Mouse (Mus musculus) frontal cortex, adult (tissue): ENCODE results near the gene Zfp672.
"Not testable (repeated sequence)": the region's sequence is repeated elsewhere in the genome, so short reads cannot be mapped to it uniquely, and the experiment has no call there.

Experiments
- ATAC-seq: cut with Nextera tagmentation; 2 replicates; pipeline ENCODE4 v1.9.2; 2017; ENCODE audit warnings: mild to moderate bottlenecking, moderate library complexity, mixed read lengths; ENCODE audit not compliant: low TSS enrichment

The Zfp672 gene

GRCm38 (mm10) chr11:58324614-58325229, 5.4 kb downstream of the Zfp672 start:
- ATAC-seq = no peak

- peak; percentile 6; the same call in 1 of the 2 replicates for ATAC-seq
These were observed 6.4 kb downstream of the Zfp672 start for GRCm38 (mm10) chr11:58323570-58324340.

- peak; percentile 90 for ATAC-seq
These were observed 7.1 kb downstream of the Zfp672 start for GRCm38 (mm10) chr11:58322824-58323569.

DNA sequence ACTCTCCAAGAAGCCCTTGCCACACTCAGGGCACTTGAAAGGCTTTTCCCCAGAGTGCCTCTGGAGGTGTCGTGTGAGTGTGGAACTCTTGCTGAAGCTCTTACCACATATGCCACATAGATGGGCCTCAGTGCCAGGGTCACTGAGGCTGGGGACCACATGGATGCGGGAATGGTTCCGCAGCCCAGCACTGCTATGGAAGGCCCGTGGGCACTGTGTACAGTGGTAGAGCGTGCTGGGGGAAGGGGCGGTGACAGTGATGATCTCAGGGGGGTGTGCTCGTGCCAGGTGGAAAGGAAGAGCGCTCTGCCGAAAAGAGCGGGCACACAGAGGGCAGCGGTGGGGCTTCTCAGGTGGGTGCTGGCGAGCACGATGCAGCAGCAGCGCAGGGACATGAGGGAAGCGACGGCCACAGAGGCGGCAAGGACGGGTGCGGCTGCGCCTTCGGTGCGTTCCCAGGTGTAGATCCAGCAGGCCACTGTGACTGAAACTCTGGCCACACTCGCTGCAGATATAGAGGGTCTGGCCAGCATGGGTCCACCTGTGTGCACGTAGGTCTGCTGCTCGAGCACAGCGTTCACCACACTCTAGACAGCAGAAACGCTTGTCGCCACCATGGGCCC, 13.3 kb downstream of the Zfp672 start:
- no peak for ATAC-seq

GRCm38 (mm10) chr11:58316344-58316743, 13.8 kb downstream of the Zfp672 start:
- no peak for ATAC-seq

- no peak for ATAC-seq
These were observed 14.5 kb downstream of the Zfp672 start for GRCm38 (mm10) chr11:58315536-58316168.

GRCm38 (mm10) chr11:58314069-58314468, 16.1 kb downstream of the Zfp672 start:
- ATAC-seq = peak; percentile 45; the same call in 1 of the 2 replicates

GRCm38 (mm10) chr11:58308661-58309060, 21.5 kb downstream of the Zfp672 start:
- no peak for ATAC-seq

DNA sequence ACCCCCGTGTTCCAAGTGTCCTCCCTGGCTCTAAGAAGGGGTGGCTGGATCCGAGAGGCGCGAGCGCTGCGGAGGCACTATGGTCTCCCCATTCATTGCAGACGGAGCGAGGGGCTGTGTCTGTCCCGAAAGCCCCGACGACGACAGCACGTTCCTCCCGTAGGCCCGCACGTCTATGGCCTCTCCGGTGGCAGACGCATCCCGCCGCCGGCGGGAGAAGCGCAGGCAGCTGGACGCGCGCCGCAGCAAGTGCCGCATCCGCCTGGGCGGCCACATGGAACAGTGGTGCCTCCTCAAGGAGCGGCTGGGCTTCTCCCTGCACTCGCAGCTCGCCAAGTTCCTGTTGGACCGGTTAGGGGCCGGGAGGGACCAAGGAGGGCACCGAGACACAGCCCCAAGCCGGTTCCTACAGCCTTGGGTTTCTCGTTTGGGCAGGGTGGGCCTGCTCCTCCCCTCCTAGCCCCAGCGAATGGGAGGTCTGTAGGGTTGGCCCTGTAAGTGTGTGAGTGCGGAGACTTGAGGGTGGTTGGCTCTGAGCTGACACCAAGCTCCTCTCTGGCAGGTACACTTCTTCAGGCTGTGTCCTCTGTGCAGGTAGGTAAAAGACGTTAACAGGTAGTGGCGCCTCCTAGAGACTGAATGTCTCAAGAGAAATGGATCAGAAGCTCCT, 22.6 kb downstream of the Zfp672 start:
- peak; percentile 44 for ATAC-seq

GRCm38 (mm10) chr11:58306860-58307308, 23.3 kb downstream of the Zfp672 start, which contains the start of gene Zfp692:
Gene Zfp692 (plus strand): TSS chr11:58307069.
- ATAC-seq = peak; percentile 80

GRCm38 (mm10) chr11:58305299-58305698, 24.8 kb downstream of the Zfp672 start:
- ATAC-seq = not testable (repeated sequence)

DNA sequence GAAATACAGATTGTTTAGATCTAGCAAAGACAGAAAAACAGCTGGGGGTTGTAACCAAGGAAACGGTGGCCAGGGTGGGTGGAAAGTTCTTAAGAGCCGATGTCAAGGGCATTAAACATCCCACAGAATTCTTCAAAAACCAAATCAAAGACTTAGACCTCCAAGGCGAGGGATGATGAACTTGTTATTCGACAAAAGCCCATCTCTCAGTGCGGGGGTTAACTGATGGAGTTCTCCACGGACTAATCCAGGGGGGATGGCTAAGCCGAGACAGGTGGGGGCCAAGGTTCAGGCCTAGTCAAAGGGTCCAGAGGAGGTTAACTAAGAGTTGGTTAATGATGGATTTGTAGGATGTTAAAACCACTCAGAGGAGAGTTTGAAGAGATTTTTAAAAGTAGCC, 26.5 kb downstream of the Zfp672 start:
- no peak for ATAC-seq

DNA sequence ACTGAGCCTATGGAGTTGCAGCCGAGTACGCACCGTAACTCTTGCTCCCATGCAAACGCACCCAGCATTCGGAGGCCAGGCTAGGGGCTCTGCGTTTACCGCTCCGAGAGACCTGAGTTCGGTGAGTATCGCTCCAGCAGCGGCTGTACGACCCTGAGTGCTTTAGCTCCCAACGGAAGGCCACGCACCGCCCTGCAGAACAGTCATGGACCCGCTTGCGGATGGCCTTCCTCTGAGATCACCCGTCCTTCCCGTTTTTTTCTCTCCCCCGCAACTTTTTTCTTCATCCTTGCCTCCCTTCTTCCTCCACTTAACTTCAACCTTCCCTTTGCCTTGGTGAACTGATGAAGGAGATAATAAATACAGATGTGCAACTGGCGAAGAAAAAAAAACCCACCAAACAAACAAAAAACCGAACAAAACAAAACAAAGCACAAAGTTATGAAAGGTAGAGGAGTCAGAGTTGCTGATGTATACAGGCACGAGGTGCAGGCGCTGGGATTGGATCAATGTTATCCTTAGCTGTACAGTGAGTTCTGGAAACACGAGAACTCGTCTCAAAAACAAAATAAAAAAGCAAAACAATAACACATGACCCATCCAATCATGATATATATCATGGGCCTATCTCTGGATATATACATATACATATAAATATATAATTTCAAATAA, 27.2 kb downstream of the Zfp672 start:
- ATAC-seq = no peak

DNA sequence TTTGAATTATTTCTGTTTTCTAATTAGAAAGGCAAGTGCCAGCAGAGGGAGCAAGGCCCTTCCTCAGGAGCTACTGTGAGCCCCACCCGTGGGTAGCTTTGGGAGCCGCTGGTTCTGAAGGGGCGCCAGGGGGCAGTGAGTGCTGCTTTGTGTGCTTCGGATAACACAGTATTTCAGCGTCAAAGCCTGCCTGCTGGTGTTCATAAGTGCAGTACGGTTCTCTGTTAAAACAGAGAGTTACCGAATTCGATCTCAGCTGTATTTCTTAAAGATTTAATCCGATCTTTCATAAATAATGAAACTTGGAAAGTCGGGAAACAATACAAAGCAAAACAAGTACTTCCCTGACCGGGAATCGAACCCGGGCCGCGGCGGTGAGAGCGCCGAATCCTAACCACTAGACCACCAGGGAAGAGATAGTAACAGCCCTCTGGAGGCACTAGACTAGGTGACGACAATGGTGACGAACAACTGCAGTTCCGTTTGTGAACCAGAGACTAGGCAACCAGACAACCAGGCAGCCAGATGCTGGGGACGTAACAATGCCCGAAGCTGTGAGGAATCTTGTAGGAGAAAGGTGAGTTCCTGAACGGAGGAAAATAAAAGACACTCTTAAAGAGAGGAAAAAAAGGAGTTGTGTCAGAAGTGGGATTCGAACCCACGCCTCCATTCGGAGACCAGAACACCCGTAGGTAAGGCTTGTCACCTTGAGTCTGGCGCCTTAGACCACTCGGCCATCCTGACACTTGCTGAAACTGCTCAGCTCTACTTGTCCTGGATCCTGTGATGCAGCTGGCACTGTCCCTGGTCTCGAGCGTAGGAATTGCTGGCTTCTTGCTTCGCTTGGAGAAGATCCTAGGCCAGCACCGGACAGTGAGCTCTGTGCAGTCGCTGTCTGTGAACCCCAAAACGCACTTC, 28.0 kb downstream of the Zfp672 start:
- ATAC-seq = peak; percentile 75

GRCm38 (mm10) chr11:58301057-58301456, 29.1 kb downstream of the Zfp672 start:
- ATAC-seq = peak; percentile 39

DNA sequence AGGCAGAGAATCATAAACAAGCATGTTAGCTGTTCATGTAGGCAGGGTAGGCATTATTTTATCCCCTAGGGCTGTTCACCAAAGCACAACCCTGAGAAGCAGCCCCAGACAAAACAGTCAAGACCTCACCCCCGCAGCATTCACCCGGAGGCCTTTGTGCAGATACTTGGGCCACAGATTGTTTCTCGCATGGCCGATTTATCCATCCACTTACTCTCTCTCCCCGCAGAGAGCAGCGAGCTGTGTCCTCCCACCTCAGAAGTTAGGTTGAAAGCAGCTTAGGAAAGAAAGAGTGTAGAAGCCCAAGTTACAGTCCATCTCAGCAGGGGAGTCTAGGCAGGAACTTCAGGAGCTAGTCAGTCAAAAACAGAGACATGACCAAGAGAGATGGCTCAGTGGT, 32.7 kb downstream of the Zfp672 start:
- ATAC-seq = no peak

DNA sequence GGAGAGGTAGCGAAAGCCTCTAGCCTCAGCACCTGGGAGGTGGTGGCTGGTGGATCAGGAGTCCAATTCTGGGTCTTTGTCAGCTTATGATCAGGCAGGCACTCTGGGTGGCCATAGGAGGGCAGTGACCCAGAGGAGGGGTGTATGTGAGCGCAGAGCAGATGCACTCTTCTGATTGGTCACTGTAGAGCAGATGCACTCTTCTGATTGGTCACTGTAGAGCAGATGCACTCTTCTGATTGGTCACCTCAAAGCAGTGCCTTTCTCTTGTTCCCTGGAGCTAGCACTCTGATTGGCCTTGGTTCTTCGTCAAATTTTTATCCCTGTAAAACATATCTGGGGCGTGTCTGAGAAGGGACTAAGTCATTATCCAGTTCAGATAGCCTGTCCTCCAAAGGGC, 37.3 kb downstream of the Zfp672 start:
- no peak for ATAC-seq

DNA sequence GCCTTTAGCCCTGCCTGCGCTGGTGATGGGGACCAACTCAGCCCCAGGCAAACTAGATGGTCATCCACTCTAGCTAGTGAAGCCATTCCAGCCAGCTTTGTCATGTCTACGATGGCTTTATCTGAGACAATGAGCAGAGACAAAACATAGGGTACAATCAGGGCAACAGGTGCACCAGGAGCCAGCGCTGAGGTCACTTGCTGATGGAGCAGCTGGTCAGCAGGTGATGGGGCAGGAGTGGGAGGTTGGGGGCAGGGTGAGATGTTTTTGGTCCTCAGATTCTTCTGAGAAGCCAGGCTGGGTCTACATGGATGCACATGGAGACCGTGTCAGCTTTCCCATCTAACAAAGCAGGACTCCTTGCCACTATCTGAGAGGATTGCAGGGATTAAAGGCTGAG, 39.3 kb downstream of the Zfp672 start:
- no peak for ATAC-seq

GRCm38 (mm10) chr11:58289992-58290682, 40.0 kb downstream of the Zfp672 start:
- no peak for ATAC-seq
